11 mouse cellular contexts compared by ENCODE assay signal in genomic region chr6:118827560-118827959, GRCm38 (mm10).
A peak's percentile ranks its signal among the peaks of the same experiment; 100 is the strongest.
DNase-seq lines count a peak whose midpoint lies in the region; ATAC-seq and TF ChIP-seq lines count a peak whose summit lies in the region.
"Had no signal": no experiment of that assay in that cellular context is flagged by ENCODE, and none has a peak within 500 bp of the region (broad histone marks: within the 10 kb centered on the region; RNA-seq: fewer than 3 reads in every experiment).

No protein-coding gene starts in this region.

- no peak overlapping the region for H3K9ac ChIP-seq in forebrain, postnatal 0 days
- H3K9ac ChIP-seq in midbrain, embryonic 14.5 days (replicated peaks; ENCODE audit: low read length) = no peak overlapping the region
- H3K9ac ChIP-seq: liver, embryonic 15.5 days had no signal

- H3K4me2 ChIP-seq in forebrain, postnatal 0 days (ENCODE audit: low read depth) = no peak overlapping the region
- H3K4me2 ChIP-seq in midbrain, embryonic 14.5 days (ENCODE audit: low read length) = no peak overlapping the region
- H3K4me2 ChIP-seq: liver, embryonic 15.5 days had no signal

- no peaks in the 10 kb centered on the region for H3K27me3 ChIP-seq in forebrain, postnatal 0 days (ENCODE audit: insufficient read depth, low read length)
- no peaks in the 10 kb centered on the region for H3K27me3 ChIP-seq in midbrain, embryonic 14.5 days (ENCODE audit: control insufficient read depth, insufficient read depth, low read length)
- H3K27me3 ChIP-seq: liver, embryonic 15.5 days had no signal

- no peaks in the 10 kb centered on the region for H3K36me3 ChIP-seq in forebrain, postnatal 0 days (ENCODE audit: insufficient read depth)
- no peaks in the 10 kb centered on the region for H3K36me3 ChIP-seq in midbrain, embryonic 14.5 days (ENCODE audit: control insufficient read depth, insufficient read depth, low read length)
- H3K36me3 ChIP-seq: liver, embryonic 15.5 days had no signal

- H3K9me3 ChIP-seq in forebrain, postnatal 0 days (ENCODE audit: low read length) = no peaks in the 10 kb centered on the region
- no peaks in the 10 kb centered on the region for H3K9me3 ChIP-seq in midbrain, embryonic 14.5 days (ENCODE audit: control insufficient read depth, low read length)
- H3K9me3 ChIP-seq: liver, embryonic 15.5 days had no signal

- TF ChIP-seq CTCF in forebrain, postnatal 0 days (IDR thresholded peaks at IDR 0.05; ENCODE audit: low read depth) = no peak
- no peak for TF ChIP-seq CTCF in gastrocnemius, adult 2 months (IDR thresholded peaks at IDR 0.05)

- DNase-seq in cerebellum, postnatal 10 days = peak; percentile 49 to 50
- DNase-seq in cerebellum, adult 11 months = no peak
- peak; percentile 26 for DNase-seq in Muller cell, postnatal 12 days (ENCODE audit: inconsistent ontology term)
- no peak for DNase-seq in forebrain, postnatal 0 days
- DNase-seq in midbrain, embryonic 14.5 days = no peak
- no peak for DNase-seq in frontal cortex, adult 2 months (ENCODE audit: extremely low spot score in 1 of 2, low spot score in 1 of 2)
- DNase-seq in gastrocnemius, adult 2 months = no peak
- DNase-seq: cerebellum, adult 9-11 months; heart, postnatal 14 days had no signal

- no peak overlapping the region for H3K4me3 ChIP-seq in forebrain, postnatal 0 days (ENCODE audit: low read depth, low read length)
- no peak overlapping the region for H3K4me3 ChIP-seq in midbrain, embryonic 14.5 days (replicated peaks; ENCODE audit: low read depth, low read length)
- no peak overlapping the region for H3K4me3 ChIP-seq in gastrocnemius, adult 2 months
- H3K4me3 ChIP-seq: liver, embryonic 15.5 days had no signal

- H3K4me1 ChIP-seq in forebrain, postnatal 0 days (ENCODE audit: insufficient read depth) = no peaks in the 10 kb centered on the region
- peaks cover 10% of the 10 kb centered on the region; the same call in 1 of the 2 replicates for H3K4me1 ChIP-seq in midbrain, embryonic 14.5 days (ENCODE audit: control insufficient read depth, insufficient read depth, low read length)

- intact Hi-C loops in gastrocnemius, adult 2 months (cut with DNase I) = no loop called here

- peak overlapping the region; percentile 35; the same call in 1 of the 2 replicates for H3K27ac ChIP-seq in forebrain, postnatal 0 days (ENCODE audit: low read depth, low read length)
- H3K27ac ChIP-seq in midbrain, embryonic 14.5 days (replicated peaks; ENCODE audit: low read depth, low read length) = peak overlapping the region; percentile 22; the same call in 1 of the 2 replicates
- no peak overlapping the region for H3K27ac ChIP-seq in gastrocnemius, adult 2 months
- H3K27ac ChIP-seq: liver, embryonic 15.5 days had no signal

- peak; percentile 54 for ATAC-seq in forebrain, postnatal 0 days
- ATAC-seq in midbrain, embryonic 14.5 days (ENCODE audit: low FRiP score, low TSS enrichment) = no peak
- ATAC-seq in erythroblast, adult 5-6 weeks (replicated peaks; ENCODE audit: low FRiP score, poor library complexity, severe bottlenecking) = no peak

- 24% methylated on average over 8 of the region's 8 CpGs for WGBS in forebrain, postnatal 0 days
- WGBS in midbrain, embryonic 14.5 days = 26% methylated on average over 8 of the region's 8 CpGs

Comparison
In these comparisons a context has a peak if more than half of its experiments do, and no peak if none do; other contexts are left out.
1. DNase-seq: peak in cerebellum, postnatal 10 days (2 of 2) and Muller cell, postnatal 12 days (single experiment); none in cerebellum, adult 11 months (single experiment), forebrain, postnatal 0 days (single experiment), midbrain, embryonic 14.5 days (single experiment), frontal cortex, adult 2 months (0 of 2) and gastrocnemius, adult 2 months (single experiment).